Mouse (Mus musculus) lung, adult 2 months (tissue): ENCODE data around the gene Zfp326. TPM values are rescaled to one million over a fixed set of nuclear protein-coding genes. Genes with fewer than 3 reads are reported as not detected.
"Not testable (repeated sequence)": the region's sequence is repeated elsewhere in the genome, so short reads cannot be mapped to it uniquely, and the experiment has no call there.

Source experiments
- DNase-seq: peaks from one replicate; pipeline ENCODE4 v3.0.0; 2022
- H3K4me1 ChIP-seq: fragments of 200-500 bp; 2 replicates; pipeline ENCODE4 v1.6.1; 2011; ENCODE audit warnings: low read length; ENCODE audit not compliant: control insufficient read depth, insufficient read depth
- H3K4me3 ChIP-seq: fragments of 200-500 bp; replicated peaks from 2 replicates; pipeline ENCODE3; 2011; ENCODE audit warnings: low read depth, mild to moderate bottlenecking, control low read depth, low read length; ENCODE audit errors: extremely low read depth
- CTCF ChIP-seq: fragments of 200-500 bp; IDR thresholded peaks from 2 replicates; pipeline ENCODE4 v1.5.1; 2011; ENCODE audit warnings: mild to moderate bottlenecking, low read length, control low read depth; ENCODE audit not compliant: insufficient read depth
- POLR2A ChIP-seq: fragments of 200-500 bp; IDR thresholded peaks from 2 replicates; pipeline ENCODE4 v1.6.1; 2011; ENCODE audit warnings: low read depth, mild to moderate bottlenecking, control low read depth, low read length, borderline replicate concordance; ENCODE audit errors: extremely low read depth
- WGBS: fragments of 180-500 bp; shearing (Covaris S2); methylation state at CpG from one replicate; pipeline ENCODE4 v1.1.7; 2018; 5-methylcytosine and 5-hydroxymethylcytosine counted together
- polyA plus RNA-seq: library from polyadenylated mRNA; depleted of rRNA; stranded (reverse); fragments of >200 nt; gene quantifications from 2 replicates; pipeline ENCODE4 v1.2.3, GENCODE M21; 2012

Zfp326 gene
- polyA plus RNA-seq, 1 experiment = 11.7 TPM

- no peak for DNase-seq
- Histone ChIP-seq H3K4me3 (no peak overlapping the region), H3K4me1 (peaks cover 13% of the 10 kb centered on the region)
- WGBS = 94% methylated on average over 2 of the region's 2 CpGs
- no peak for TF ChIP-seq CTCF
- TF ChIP-seq POLR2A = no peak
Measured at GRCm38 (mm10) chr5:105845041-105845440, 31.3 kb upstream of the Zfp326 start.

GRCm38 (mm10) chr5:105847726-105848125 lies 28.6 kb upstream of the Zfp326 start:
- Histone ChIP-seq H3K4me1 (peaks cover 13% of the 10 kb centered on the region), H3K4me3 (no peak overlapping the region)
- 69% methylated on average over 8 of the region's 8 CpGs for WGBS
- no peak for TF ChIP-seq POLR2A
- no peak for DNase-seq

GRCm38 (mm10) chr5:105849222-105849621 lies 27.1 kb upstream of the Zfp326 start:
- no peak overlapping the region for H3K4me3 ChIP-seq
- WGBS = 52% methylated on average over 4 of the region's 4 CpGs
- DNase-seq = no peak
- H3K4me1 ChIP-seq = peaks cover 12% of the 10 kb centered on the region
- no peak for TF ChIP-seq CTCF
- TF ChIP-seq POLR2A = no peak

GRCm38 (mm10) chr5:105849643-105850042 lies 26.7 kb upstream of the Zfp326 start:
- no peak for TF ChIP-seq CTCF
- no peak for TF ChIP-seq POLR2A
- DNase-seq = no peak
- WGBS = 17% methylated on average over 3 of the region's 3 CpGs
- H3K4me1 ChIP-seq = peaks cover 8% of the 10 kb centered on the region
- no peak overlapping the region for H3K4me3 ChIP-seq

- DNase-seq = no peak
- Histone ChIP-seq H3K4me1 (peaks cover 14% of the 10 kb centered on the region), H3K4me3 (no peak overlapping the region)
- TF ChIP-seq POLR2A = no peak
- TF ChIP-seq CTCF = no peak
- WGBS = 91% methylated on average over 9 of the region's 9 CpGs
Measured at GRCm38 (mm10) chr5:105853271-105853670, 23.1 kb upstream of the Zfp326 start.

GRCm38 (mm10) chr5:105857486-105857885 lies 18.9 kb upstream of the Zfp326 start:
- DNase-seq = no peak
- no peak for TF ChIP-seq CTCF
- no peak for TF ChIP-seq POLR2A
- Histone ChIP-seq H3K4me1 (peaks cover 17% of the 10 kb centered on the region), H3K4me3 (no peak overlapping the region)
- WGBS = 81% methylated on average over 5 of the region's 5 CpGs

GRCm38 (mm10) chr5:105858754-105859694 lies 17.3 kb upstream of the Zfp326 start:
- WGBS = 44% methylated on average over 8 of the region's 8 CpGs
- Histone ChIP-seq H3K4me3 (no peak overlapping the region), H3K4me1 (peaks cover 17% of the 10 kb centered on the region)
- no peak for TF ChIP-seq CTCF
- TF ChIP-seq POLR2A = no peak
- peak; percentile 39 for DNase-seq

- 51% methylated on average over 11 of the region's 11 CpGs for WGBS
- TF ChIP-seq POLR2A = no peak
- TF ChIP-seq CTCF = no peak
- no peak for DNase-seq
- H3K4me1 ChIP-seq = peaks cover 17% of the 10 kb centered on the region
- H3K4me3 ChIP-seq = no peak overlapping the region
Measured at GRCm38 (mm10) chr5:105859716-105860460, 16.5 kb upstream of the Zfp326 start.

GRCm38 (mm10) chr5:105860461-105860835 lies 15.9 kb upstream of the Zfp326 start:
- 81% methylated on average over 10 of the region's 10 CpGs for whole genome bisulfite sequencing
- peaks cover 17% of the 10 kb centered on the region for H3K4me1 ChIP-seq
- no peak for DNase-seq
- TF ChIP-seq POLR2A (no peak), CTCF (no peak)
- no peak overlapping the region for H3K4me3 ChIP-seq

- no peak for TF ChIP-seq POLR2A
- TF ChIP-seq CTCF = no peak
- Histone ChIP-seq H3K4me3 (no peak overlapping the region), H3K4me1 (peaks cover 14% of the 10 kb centered on the region)
- 91% methylated on average over 5 of the region's 5 CpGs for WGBS
- no peak for DNase-seq
Measured at GRCm38 (mm10) chr5:105861616-105862015, 14.7 kb upstream of the Zfp326 start.

- H3K4me1 ChIP-seq, DNase-seq, H3K4me3 ChIP-seq: not testable (repeated sequence)
- WGBS = 65% methylated on average over 5 of the region's 5 CpGs
Measured at GRCm38 (mm10) chr5:105865110-105865628, 11.2 kb upstream of the Zfp326 start.
